Mouse (Mus musculus): ENCODE measurements around the gene Unc13a.
A peak's percentile ranks its signal among the peaks of the same experiment; 100 is the strongest.

Gene Unc13a

DNA sequence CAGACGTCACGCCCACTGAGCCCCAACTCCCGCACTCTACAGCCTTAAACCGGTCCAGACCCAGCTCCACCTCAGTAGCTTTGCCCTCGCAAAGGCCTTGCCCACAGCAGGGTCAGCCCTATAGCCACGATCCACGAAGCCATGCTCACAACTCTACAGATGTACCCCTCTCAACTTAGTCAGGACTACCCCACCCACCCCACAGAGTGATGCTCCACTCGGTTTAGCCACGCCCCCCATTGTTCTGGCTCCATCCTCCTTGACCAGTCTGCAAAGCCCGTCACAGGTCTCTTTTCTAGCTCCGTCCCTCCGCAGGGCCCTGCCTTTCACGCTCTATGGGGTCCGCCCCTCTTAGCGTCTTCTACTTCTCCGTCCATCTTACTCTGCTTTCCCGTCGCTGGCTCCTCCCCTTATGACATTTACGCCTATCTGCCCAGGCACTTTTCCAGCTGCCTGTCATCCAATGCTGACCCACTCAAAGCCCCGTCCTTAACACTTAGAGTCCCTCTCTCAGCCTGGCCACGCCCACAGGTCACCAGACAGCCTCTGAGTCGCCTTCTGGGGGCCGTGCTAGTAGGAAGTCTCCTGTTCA, 14.7 kb upstream of the Unc13a start:
- no peak for DNase-seq (ENCODE audit: low spot score)

DNA sequence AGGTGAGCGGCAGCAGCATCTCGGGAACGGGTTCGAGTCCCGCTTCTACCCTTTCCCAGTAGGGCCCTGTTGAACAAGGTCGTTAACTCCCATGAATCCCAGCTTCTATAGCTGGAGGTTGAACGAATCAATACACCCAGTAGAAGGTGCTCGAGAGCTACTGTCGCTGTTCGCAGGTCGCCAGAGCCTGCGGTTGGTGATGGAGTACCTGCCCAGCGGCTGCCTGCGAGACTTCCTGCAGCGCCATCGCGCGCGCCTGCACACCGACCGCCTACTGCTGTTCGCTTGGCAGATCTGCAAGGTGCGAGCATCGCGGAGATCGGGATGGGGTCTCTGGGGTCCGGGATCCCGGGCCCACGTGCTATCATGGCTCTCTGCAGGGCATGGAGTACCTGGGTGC, 14.0 kb upstream of the Unc13a start:
- no peak for DNase-seq (ENCODE audit: low spot score)

DNA sequence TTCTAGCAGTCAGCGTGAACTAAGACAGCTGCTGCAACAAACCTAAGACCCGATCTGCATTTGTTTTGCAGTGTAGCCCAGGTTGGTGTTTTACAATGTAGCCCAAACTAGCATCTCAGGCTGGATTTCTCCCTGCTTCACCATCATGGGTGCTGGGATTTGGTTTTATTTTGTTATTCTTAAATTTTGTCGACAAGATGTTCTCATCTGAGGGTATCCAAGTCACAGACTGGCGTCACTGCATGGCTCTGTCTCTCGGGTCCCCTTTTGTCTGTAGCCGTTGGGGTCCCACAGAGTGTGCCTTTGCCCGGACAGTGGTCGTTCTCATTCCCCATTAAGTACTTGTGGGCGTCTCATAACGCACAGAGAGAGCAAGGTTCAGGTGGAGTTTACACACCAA, 13.1 kb upstream of the Unc13a start:
- DNase-seq (ENCODE audit: low spot score): no peak

DNA sequence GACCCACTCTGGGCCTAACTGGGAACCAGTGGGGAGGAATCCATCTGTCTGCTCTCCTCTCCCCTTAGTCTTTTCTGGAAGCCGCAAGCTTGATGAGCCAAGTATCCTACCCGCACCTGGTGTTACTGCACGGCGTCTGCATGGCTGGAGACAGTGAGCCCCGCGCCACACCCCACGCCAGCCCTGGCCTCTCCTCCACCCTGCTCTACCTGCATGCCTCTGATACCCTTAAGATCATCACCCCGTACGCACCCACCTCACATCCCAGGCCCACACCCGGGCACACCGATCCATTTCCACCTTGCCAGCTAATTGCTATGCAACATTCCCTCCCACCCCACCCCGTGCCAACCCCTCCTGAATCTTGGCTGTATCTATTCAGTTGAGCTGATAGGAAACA, 11.3 kb upstream of the Unc13a start:
- no peak for DNase-seq (ENCODE audit: low spot score)

DNA sequence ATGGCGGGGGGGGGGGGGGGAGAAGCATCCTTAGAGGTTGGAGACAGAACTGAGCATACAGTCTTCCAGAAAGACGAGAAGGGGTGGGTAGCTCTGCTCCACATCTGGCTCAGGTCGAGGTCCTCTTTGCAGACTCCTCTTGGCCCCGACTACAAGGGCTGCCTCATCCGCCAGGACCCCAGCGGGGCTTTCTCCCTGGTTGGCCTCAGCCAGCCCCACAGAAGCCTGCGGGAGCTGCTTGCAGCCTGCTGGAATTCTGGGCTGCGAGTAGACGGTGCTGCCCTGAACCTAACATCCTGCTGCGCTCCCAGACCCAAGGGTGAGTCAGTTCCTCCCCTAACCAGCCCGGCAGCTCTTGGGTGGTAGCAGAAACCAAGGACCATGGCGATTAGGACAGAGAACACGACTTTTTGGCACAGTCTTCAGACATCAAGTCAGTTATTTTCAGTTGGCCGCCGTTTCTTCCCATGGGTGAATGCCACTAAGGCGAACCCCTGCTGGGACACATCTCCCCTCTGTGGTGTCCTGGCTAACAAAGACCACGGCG, 9.9 kb upstream of the Unc13a start:
- no peak for DNase-seq (ENCODE audit: low spot score)

DNA sequence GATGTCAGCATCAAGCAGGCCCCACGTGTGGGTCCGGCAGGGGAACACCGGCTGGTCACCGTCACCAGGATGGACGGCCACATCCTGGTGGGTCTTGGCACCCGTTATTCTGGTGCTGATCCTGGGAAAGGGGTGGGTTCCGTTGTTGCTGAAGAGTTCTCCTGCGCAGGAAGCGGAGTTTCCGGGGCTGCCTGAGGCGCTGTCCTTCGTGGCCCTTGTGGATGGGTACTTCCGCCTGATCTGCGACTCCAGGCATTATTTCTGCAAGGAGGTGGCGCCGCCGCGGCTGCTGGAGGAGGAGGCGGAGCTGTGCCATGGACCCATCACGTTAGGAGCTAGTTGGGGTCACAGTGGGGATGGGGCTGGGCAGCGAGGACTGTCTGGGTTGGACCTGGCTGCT, 8.9 kb upstream of the Unc13a start:
- no peak for DNase-seq (ENCODE audit: low spot score)

DNA sequence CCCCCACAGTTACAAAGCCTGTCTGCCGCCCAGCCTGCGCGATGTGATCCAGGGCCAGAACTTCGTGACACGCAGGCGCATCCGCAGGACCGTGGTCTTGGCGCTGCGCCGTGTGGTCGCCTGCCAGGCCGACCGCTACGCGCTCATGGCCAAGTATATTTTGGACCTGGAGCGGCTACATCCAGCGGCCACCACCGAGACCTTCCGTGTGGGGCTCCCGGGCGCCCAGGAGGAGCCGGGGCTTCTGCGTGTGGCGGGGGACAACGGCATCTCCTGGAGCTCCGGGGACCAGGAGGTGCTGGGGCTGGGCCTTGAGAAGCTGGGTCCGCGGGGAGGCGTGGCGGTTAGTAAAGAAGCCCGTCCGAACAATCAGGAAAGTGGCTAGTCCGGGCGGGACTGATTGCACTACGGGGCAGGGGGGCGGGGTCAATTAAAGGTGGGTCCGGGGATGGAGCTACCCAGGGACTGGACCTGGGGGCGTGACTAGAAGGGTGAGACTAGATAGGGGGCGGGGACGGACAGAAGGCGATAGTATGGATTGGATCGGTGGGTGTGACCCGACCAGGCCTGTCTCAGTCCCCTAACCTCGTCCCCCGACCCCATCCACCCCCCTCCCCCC, 8.1 kb upstream of the Unc13a start:
- DNase-seq (ENCODE audit: low spot score): no peak

DNA sequence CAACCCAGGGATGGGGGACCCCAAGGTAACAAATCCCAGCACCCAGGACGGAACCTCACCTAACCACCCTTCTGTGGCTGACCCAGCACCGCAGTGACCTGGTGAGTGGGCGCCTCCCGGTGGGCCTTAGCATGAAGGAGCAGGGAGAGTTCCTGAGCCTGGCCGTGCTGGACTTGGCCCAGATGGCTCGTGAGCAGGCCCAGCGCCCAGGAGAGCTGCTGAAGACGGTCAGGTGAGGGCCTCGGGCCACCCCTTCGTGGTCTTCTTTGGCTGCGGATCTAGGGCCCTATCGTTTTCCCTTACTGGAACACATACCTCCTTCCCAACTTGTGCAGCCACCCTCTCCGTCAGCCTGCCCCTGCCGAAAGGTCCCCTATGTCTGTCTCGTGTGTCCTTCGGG, 7.6 kb upstream of the Unc13a start:
- no peak for DNase-seq (ENCODE audit: low spot score)

DNA sequence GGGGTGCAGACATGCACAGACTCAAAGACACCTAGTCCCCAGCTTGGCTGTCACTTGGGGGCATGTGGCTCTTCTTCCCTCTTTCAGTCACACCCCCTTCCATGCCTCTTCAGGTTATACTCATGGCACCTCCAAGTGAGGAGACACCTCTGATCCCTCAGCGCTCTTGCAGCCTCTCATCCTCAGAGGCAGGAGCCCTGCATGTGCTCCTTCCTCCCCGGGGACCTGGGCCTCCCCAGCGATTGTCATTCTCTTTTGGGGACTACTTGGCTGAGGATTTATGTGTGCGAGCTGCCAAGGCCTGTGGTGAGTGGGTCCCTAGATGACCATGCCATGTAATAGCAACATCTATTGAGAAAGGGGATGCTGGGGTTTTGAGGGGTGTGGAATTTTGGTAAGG, 6.7 kb upstream of the Unc13a start:
- DNase-seq (ENCODE audit: low spot score): no peak

DNA sequence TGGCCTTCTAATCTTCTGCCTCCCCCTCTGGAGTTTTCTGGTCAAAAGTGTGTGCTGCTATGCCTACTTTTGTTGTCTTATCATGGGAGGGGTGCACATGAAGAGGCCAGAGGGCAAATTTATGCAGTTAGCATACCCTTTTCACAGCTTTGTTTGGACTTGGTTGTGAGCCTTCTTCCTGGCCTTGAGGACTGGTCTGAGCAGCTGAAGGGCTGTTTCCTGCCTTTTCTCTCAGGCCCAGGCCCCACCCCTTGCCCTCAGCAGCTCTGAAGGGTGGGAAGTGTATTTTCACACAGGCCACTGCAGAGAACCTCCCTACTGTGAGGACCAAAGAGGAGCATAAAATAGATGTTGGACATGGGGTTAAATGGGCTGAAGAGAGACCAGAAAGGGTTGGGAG, 6.0 kb upstream of the Unc13a start:
- DNase-seq (ENCODE audit: low spot score): no peak

DNA sequence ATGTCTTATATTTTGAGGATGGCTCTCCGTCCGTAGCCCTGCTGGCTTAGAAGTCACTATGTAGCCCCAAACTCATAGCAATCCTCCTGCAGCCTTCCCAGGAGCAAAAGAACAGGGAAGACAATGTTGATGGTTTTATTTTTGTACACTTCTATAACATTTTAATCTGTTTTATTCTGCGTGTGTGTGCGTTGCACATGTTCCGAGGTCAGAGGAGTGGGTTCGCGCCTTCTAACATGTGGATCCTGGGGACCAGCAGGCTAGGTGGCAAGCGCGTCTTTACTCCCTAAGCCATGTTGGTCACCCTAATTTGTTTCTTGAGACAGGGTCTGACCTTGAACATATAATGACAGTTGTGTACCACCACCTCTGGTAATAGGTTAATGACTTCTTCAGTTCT, 5.2 kb upstream of the Unc13a start:
- DNase-seq (ENCODE audit: low spot score): no peak

DNA sequence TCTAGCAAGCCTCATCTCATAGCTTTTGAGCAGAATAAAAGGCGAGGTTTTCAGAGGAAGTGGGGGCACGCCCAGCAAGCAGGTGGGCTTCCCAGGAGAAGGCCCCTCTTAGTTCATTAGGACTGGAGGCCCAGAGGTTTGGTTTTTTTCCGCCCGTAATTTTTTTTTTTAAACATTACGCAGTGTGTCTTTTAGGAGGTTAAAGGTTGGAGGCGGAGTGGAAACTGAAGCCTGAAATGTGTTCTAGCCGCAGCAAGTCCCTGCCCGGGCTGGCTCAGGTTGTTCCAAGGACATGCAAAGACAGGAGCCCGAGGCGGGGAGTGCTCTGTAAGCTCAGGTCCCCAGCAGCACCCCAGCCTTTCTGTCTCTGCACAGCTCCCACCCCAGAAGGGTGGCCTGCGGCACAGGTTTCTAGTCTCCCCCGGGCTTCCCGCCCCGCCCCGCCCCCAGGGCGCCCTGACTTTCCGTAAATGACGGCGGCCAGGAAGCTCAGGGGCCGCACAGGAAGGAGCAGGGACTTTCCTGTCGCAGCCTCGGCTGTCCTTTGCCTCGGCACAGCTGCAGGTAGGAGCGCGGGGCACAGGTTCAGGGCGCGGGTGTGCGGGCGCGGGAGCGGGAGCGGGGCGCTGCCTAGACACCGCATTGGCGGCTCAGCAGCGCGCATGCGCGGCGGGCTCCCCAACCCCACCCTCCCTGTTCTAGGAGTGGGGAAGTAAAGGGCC, 4.6 kb upstream of the Unc13a start, which contains the start of gene Jak3:
Jak3 (plus strand) TSS at position 277 of the 722 bp plus-strand sequence.
- DNase-seq (ENCODE audit: low spot score): peak; percentile 59

DNA sequence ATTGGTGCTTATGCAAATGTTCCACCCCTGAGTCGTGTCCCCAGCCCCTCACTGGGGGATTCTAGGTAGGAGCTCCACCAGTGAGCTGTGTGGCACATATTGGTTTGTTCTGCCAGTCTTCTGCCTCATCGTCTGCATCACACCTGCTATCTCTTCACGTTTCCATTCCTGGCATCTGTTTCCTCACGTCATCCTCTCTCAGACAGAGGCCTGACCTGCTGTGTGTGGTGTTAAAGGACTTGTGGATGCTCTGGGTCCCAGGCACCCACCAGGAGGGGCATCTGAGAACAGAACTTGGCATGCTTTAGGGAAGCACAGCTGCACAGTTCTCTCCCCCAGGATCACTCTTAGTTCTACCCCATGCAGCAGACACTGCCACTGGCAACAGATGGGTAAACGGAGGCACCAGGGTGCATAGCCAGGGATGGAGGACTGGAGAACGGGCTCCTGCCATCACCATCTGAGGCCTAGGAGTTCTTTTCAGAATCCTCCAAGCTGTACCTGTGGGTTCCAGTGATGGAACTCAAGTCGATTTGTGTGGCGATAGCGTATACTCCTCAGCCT, 4.0 kb upstream of the Unc13a start:
- DNase-seq (ENCODE audit: low spot score): no peak

DNA sequence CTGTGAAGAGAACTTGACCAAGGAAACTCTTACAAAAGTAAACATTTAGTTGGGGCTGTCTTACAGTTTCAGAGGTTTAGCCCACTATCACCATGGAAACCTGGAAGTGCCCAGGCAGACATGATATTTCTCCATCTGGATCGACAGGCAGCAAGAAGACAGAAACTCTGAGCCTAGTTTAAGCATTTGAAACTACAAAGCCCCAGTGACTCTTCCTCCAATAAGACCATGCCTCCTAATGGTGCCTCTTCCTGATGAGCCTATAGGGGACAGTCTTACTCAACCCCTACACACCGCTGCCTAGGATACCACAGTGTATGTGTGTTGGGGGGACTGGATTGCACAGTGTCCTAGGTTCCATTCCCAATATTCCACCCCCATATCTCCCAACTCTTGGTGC, 2.5 kb upstream of the Unc13a start:
- DNase-seq (ENCODE audit: low spot score): no peak

DNA sequence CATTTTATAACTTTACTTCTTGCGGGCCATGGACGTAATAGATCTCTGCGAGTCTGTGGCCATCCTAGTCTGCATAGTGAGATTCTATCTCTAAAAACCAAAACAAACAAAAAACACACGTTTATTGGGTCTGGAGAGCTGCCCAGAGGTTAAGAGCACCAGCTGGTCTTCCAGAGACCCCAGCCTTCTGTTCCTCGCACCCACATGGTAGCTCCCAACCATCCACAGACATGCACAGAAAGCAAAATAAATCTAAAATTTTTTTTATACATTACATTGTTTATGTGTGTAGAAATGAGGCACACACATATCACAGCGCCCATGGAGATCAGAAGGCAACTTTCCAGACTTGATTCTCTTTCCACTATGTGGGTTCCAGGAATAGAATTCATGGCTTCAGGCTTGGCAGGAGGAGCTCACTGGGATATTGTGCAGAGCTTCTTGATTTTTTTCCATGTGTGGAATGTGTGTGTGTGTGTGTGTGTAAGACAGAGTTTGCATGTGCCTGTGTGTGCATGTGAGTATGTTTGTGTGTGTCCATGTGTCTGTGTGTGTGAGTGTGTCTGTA, 695 bp upstream of the Unc13a start:
- peak; percentile 54 for DNase-seq (ENCODE audit: low spot score)

DNA sequence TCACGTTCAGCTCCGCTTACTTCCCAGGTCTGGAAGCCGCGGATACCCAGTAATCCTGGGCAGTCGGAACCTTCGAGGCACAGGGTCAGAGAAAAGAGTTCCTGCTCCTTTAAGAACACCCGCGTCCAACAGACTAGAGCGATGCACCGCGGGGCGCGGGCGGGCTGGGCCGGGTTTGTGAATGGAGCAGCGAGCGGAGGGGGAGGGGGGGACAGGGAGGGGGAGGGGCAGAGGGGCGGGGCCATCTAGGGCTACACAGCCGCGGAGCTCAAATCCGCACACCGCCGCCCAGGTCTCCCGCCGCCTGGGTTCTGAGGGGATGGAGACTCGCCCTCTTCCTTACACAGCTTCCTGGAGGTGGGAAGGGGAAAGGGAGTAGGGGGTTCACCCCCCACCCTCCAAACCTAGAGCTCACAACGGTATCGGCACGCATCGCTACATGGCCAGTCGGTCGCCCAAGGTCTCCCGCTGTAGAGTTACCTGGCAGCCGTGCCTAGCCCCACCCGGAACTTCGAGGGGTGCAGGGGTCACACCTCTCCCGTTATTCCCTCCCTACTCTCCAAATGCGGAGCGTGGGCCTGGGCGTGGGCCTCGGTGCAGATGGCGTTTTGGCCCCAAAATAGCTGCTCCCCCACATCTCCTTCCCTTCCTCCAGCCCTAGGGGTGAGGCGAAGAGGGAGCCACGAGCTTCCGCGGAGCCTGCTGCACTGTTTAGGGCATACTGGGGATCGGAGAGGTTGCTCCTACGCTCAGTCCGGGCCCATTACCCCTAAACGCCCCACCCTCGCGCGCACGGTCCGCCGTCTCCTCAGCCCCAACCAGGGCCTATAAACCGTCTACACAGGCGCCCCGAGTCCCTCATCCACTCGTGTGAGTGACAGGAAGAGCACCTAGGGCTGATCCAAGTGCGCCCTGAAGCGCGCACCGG, 672 bp downstream of the Unc13a start:
- DNase-seq (ENCODE audit: low spot score): peak; percentile 91

DNA sequence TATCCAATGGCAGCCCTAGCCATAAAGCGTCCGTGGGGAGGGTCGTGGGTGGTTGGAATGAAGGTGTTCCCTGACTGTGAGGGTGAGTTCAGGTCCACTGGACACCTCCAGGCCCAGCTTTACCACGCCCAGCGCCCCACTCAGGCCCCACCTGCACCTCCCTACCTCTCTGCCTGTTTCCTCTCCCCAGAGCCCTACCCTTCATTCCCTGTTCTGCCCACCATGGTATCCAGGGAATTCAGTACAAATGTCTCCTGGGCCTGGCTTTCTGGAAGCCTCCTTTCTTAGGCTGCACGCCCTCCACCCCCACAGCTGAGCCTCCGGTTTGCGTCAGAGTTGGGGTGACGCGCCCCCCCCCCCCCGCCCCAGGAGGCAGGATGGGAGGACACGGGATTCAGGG, 1.4 kb downstream of the Unc13a start:
- no peak for DNase-seq (ENCODE audit: low spot score)

DNA sequence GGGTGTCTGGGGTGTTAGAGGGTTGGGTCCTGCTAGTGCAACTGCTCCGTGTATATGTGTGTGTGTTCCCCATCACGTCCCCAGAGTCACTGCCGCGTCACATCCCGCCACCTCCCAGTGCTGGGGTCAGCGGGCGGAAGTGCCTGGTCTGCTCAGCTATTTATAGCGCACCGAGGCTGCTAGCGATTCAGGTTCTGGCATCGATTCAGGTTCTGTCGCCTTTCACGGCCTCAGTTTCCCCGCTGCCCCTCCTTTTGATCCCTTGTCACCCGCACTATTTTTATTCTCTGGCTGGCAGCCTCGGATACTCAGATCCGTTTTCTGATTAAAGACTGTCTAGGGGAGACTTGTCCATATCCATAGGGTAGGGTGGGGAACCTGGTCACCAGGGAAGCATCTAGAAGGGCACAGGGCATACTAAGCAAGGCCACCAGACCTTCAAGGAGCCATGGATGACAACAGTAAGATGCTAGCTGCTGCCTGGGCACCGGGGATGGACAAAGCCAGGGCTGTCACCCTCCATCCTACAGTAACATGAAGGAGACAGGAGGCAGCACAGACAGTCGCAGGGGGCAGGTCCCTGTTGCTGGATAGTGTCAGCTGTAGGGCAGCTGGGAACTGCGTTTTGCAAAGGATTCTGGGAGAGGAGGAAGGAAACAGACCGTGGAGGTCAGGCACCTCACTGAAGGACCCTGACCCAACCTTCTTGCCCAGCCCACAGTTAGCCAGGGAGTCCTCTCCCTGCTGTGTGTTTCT, 3.2 kb downstream of the Unc13a start:
- DNase-seq (ENCODE audit: low spot score): peak; percentile 59

DNA sequence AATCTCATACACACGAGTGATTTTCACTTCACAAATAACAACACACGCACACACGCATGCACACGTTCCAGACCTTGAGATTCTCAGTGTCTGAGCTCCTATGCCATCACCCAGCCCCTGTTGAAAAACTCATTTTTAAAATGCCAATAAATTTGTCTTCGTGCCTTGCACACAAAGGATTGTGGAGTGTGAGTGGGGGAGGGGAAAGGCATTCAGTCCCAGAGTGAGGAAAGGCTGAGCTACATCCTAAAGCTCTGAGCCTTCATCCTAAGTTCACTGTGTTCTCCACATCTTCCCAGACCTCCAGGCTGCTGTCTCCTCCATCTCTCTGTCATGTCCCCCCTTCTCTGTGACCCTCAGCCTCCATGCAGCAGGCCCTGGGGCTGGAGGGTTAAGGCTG, 4.3 kb downstream of the Unc13a start:
- DNase-seq (ENCODE audit: low spot score): peak; percentile 29

DNA sequence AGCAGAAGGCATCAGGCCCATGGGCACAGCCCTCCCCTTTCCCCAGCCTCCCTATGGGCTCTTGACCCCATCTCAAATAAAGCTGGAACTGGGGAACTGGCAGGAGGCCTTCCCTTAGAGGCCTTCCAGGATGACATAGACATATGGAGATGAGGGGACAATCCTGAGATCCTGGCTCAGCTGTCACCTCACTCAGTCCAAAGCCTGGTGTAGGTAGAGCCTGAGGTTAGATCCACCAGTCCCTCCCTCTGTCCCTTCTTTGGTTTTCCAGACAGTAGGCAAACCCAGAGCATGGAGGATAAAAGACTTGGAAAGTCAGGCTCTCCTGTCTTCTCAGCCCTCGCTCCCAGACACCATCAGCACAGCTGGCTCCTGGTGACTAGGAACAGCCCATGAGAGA, 4.7 kb downstream of the Unc13a start:
- no peak for DNase-seq (ENCODE audit: low spot score)
